Mouse (Mus musculus): ENCODE data around the gene Rapgefl1. TPM values are rescaled to one million over a fixed set of nuclear protein-coding genes. Genes with fewer than 3 reads are reported as not detected.
A peak's percentile ranks its signal among the peaks of the same experiment; 100 is the strongest.

Rapgefl1 gene
- total RNA-seq (2021): 1 to 10 TPM in 1 of 2 experiments, under 1 TPM in 1; 0.93 to 1.6 TPM
- long read RNA-seq, experiment 1: 0 reads
- long read RNA-seq, experiment 2: 0 reads

DNA sequence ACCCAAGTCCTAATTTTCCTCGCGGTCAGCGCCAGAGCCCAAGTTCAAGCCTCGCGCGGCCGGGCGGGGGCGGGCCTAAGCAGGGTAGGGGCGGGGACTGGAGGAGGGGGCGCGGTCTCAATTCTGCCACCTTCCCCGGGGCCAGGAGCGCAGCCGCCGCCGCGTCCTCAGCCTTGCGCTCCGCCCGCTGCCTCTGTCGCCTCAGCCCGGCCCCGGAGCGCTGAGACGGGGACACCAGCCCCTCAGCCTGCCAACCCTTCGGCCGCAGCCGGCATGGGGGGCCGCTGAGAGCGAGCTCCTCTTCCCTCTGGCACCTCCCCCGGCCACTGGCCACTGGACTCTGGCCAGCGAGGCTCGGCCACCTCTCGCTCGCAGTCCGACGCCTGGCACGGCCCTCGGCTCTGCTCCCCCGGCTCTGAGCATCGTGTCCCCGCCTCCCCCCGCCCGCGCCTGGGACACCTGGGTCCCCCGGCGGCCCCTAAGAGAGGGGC is at the start of gene Rapgefl1:
TSS of gene Rapgefl1 (plus strand) at position 135 of the 491 bp plus-strand sequence.
- DNase-seq: peak; percentile 93

DNA sequence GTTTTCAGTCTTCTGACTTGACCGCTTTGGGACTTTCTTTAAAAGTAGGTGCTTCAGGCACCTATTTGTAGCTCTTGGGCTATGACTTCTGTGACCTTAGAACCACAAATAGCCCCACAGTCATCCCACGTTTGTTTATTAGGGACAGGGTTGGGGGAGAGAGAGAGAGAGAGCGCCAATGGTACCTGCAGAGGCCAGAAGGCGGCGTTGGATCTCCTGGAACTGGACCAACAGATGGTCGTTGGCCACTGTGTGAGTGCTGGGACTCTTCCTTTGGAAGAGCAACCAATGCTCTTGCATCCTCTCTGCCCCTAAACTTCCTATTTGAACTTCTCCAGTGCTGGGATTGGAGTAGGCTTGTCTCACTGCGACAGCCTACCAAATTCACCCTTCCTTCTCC is 49.4 kb upstream of the Rapgefl1 start:
- DNase-seq: no peak

DNA sequence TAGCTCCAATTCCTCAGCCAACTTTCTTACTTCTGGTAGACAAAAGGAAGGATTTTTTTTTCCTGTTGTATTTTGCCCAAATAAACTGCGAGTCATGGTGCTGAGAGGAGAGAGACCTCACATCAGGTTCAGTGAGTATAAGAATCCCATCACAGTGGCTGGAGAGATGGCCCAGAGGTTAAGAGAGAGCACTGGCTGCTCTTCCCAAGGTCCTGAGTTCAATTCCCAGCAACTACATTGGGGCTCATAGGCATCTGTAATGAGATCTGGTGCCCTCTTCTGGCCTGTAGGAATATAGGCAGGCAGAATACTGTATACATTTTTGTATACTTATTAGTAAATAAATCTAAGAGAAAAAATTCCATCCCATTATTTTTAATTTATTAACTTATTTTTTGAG is 48.9 kb upstream of the Rapgefl1 start:
- DNase-seq: no peak

DNA sequence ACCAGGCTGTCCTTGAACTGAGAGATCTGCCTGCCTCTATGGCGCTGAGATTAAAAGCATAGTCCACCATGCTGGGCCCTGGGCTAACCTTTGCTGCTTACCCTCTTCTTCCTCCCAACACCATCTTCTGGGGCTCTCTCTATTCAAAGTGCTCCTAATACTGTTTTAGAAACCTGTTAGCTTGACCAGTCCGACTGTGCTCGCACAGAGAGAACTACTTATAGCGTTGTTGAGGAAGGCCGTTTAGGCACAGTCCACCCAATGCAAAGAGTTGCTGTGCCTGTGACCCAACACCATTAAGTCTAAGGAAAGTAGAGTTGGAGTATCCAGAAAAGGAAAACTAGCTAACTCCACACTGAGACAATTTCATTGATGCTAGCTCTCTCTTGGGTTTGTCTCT is 48.4 kb upstream of the Rapgefl1 start:
- no peak for DNase-seq

DNA sequence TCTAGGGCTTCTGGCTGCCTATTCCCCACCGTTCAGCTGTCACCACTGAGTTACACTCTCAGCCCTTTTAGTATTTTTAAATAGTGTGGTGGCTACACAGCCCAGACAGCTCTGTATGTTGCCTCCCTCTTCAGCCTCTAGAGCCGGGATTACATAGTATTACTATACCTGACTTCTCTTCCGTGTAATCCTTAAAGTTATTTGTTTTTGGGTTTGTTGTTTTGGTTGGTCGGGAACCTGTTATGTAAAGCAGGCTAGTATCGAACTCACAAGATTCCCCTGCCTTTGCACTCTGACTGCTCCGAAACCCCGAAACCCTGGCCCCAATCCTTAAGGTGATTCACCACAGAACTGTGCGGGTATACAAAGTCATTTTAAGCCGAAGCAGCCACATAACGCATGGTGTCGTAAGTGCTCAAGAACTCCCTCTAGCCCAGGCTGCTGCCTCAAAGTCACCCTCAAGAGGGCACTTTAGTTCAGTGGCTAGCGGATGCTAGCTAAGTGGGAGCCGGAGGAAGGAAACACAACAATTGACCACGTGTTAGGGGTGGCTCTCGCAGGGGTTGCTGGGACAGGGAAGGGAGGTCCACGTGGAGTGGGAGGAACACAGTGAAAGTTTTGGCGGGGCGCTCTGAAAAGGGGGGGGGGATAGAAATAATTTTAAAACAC is 47.9 kb upstream of the Rapgefl1 start:
- peak; percentile 92 for DNase-seq

DNA sequence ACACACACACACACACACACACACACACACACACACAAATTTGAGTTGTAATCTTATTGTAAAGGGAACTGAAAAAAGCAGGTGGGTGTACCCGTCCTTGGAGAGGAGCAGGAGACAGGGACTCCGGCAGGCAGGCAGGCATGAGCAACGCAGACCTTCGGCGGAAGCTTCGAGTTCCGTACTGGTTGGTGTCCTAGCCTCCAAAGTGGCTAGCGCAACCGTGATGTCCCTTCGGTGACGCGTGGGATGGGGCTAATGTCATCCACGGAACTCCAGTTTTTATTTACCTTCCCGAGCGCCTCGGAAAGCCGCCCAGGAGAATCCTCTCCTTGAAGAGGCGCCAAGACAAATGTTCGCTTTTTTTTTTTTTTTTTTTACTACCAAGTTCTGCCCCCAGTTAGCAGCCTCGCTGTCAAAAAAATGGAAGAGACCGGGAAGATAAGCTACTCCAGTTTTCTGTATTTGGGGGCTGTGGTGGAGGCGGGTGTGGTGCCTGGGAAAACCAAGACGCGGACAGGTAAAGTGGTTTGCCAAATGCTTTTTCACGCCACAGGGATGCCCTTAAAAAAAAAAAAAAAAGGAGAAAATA is 47.3 kb upstream of the Rapgefl1 start:
- no peak for DNase-seq

DNA sequence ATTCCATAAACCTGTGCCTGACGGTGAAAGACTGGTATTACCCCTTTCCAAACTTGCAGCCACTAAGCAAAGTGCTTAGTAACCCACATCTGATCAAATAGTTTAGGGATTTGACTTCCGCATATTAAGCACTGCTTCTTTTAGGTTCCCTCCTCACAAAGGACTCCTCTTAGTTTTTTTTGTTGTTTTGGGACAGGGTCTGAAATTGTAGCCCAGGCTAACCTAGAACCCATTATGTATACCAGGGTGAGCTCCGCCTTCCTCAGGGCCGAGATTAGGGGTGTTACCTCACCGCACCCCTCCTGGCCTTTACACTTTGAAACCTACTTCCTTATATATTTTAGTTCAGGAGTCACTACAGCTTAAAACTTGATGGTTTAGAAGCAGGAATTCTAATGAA is 46.8 kb upstream of the Rapgefl1 start:
- no peak for DNase-seq

DNA sequence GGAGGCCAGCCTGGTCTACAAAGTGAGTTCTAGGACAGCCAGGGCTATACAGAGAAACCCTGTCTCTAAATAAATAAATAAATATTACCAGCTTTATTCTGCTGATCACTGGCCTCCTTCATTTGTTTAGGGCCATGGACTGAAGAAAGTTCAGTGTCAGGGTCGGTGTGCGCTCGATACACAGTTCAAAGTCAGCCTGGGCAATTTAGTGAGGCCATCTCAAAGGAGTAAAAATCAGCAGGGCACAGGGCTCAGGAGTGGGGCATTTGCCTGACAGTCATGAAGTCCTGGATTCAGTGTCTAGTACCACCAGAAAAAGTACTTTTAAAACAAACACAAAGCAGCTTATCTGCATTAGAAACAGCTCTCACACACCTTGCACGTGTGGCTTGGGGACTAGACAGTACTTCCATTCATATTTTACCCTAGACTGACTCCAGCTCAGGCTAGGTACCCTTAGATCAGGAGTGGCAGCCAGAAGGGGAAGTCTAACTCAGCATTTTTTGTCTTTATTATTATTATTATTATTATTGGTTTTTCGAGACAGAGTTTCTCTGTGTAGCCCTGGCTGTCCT is 45.9 kb upstream of the Rapgefl1 start:
- no peak for DNase-seq

DNA sequence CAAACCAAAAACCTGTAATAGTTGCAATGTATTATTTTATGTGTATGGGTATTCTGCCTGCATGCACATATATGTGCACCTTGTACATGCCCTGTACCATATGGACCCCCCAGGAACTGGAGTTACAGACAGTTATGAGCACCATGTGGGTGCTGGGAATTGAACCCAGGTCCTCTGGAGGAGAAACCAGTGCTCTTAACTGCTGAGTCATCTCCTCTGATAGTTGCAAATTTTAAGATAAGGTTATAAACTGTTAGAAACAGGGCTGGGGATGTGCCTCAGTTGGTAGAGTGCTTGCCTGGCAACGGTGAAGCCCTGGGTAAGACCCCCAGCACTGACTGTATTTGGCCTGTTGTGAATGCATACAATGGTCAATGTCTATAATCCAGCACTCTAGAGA is 45.1 kb upstream of the Rapgefl1 start:
- DNase-seq: no peak

DNA sequence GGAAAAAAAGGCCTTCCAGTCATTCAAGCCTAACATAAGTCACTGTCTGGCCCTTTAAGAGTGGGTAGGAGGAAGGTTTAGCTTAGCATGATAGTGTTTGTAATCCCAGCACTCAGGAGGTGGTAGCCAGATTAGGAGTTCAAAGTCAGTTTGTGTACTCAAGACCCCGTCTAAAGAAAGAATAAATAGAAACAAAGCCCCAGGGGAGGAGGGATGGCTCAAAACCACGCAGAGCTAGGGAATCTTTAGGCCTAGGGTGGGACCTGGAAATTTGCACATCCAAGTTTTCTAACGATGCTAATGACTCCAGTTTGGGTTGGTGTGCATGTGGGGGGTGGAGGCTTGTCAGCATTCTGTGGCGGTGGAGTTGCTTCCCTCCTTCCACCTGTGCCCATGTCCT is 44.5 kb upstream of the Rapgefl1 start:
- no peak for DNase-seq

DNA sequence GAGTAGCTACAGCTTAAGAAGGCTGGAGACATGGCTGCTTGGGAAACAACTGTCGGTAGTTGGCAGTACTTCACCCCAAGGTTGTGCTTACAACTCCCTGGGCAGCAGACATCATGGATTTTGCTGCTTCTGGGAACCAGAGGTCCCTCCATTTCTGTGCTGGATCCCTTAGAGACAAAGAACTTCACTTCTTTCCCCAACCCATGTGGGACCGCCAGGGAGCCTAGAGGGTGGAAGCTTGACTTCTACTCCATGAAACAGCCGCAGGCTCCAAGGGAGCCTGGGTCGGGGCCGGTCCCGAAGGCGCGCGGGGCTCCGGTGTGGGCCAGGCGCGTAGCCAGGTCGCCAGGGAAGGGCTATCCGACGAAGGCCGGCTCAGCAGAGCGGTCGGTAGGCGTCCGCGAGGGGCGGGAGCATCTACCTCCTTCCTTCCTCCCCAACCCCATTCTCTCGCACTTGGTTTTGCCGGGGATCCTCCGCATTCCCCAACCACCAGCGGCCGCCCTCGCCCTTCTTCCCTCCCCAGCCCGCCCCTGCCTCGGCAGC is 42.0 kb upstream of the Rapgefl1 start:
- DNase-seq: peak; percentile 83

DNA sequence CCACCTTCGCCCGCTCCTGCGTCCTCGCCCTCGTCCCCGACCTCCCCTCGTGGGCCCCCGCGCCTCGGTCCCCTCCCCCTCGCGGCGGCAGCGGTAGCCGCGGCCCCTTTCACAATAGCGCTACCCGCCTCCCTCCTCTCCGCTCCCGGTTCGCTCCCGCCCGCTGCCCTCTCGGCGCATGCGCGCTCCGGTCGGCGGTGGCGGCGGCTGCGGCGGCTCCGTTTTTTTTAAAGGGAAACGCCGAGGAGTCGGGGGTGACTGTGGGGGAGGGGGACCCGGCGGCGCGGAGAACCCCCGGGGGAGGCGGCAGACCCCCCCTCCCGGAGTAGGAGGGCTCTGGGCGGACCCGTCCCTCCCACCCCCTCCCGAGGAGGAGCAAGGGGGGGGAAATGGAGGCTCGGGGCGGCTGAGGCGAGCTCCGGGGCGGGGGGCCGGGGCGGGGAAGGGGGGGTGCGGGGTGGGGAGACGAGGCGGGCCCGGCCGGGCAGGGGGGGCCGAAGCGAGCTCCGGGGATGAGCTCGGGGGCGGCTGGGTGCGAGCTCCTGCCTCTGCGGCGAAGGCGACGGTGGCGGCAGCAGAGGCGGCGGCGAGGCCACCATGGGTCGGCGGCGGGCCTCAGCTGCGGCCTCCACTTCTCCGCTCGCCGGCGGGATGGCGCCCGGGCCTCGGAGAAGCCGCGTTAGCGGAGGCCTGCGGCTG is 41.4 kb upstream of the Rapgefl1 start, which contains the start of gene Msl1:
TSS of gene Msl1 (plus strand) at position 502 of the 699 bp plus-strand sequence.
- peak; percentile 94 for DNase-seq

DNA sequence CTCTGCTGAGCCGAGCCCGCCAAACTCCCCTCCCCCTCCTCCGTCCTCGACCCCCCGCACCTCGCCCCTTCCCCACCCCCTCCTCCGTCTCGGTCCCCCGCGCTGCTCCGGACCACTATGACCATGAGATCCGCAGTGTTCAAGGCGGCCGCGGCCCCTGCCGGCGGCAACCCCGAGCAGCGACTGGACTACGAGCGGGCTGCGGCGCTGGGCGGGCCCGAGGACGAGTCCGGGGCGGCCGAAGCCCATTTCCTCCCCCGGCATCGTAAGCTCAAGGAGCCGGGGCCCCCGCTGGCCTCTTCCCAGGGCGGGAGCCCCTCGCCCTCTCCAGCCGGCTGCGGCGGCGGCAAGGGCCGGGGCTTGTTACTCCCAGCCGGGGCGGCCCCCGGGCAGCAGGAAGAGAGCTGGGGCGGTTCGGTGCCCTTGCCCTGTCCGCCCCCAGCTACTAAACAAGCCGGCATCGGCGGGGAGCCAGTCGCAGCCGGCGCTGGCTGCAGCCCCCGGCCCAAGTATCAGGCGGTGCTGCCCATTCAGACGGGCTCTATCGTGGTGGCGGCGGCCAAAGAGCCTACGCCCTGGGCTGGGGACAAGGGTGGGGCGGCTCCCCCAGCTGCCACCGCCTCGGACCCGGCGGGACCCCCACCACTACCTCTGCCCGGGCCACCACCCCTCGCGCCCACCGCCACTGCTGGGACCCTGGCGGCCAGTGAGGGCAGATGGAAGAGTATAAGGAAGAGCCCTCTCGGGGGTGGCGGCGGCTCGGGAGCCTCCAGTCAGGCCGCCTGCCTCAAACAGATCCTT is 40.7 kb upstream of the Rapgefl1 start:
- DNase-seq: peak; percentile 72

DNA sequence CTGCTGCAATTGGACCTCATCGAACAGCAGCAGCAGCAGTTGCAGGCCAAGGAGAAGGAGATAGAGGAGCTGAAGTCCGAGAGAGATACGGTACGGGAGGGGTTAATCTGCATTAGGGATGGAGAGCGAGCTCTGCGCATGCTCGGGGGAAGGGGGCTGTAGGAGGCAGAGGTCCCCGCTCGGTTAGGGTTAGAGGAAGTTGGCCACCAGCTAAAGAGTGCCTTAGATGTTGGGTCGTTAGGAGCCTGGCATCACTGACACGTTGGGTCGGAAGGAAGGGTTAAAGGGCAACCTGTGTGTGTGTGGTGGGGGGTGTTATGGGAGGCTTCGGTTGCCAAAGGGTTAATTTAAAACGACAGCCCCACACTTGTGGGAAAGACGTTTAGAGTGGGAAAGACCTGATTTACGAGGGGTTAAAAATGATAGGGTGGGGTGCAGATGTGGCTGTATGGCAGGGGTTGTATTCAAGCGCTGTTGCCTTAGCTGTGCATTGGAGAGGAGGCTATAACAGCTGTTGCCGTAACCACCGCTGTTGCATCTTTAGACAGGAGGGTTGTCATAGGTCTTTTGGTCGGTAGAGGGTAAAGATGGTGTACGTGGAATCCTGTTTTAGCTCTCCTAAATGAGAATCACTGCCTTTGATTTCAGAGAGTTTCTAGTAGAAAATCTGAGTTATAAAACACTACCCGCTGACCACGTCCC is 39.9 kb upstream of the Rapgefl1 start:
- DNase-seq: peak; percentile 79

DNA sequence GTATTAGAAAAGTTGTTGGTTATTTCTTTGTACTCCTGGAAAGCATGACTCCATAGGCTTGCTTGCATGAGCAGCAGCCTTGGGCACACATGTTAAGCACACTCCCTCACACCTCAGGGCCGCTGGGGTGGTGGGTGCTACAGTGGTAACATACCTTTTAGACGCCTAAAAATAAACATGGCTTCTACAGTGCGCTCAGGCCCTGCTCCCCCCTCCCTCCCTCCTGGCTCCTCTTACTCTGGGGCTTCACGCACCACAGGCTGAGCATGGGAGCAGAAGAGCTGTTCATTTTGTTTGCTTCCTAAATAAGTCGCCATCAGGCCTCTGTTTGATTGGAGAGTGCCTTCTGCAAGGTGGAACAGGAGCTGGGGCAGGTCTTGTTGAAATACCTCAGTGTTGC is 39.3 kb upstream of the Rapgefl1 start:
- DNase-seq: peak; percentile 32

DNA sequence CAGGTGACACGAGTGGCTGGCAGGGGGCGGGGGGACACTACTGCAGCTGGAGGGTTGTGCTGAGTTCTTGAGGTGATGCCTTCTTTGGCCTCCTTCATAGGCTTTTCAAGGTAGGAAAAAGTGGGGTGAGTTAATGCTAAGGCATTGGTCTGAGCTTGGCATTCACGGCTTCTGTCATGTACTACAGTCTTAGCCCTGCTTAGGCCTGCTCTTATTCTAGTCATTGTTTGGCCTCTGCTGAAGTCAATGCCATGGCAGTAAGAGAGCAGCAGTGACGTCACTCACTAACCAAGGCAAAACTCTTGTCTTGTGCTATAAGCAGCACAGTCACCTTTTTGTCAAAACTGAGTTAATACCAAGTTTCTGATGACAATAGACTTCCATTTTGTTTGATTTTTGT is 38.7 kb upstream of the Rapgefl1 start:
- peak; percentile 40 for DNase-seq

DNA sequence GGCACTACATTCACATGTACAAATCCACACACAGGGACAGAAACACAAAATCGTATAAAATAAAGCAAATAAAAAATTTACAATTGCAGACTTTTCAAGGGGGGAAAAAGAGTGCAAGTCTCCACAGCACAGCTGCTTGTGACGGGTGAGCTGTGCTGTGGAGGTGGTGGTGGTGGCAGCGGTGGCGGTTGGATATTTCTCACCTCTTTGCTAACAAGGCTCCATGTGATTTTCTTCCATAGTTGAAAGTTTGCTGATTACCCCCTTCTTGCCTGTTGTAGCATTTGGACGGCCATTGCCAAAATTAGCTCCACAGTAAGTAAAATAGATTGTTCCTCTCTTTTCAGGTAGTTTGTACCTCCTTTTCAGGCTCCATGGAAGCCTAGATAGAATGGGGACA is 32.0 kb upstream of the Rapgefl1 start, which contains the start of gene Casc3:
TSS of gene Casc3 (plus strand) at position 301 of the 400 bp plus-strand sequence.
- DNase-seq: no peak

DNA sequence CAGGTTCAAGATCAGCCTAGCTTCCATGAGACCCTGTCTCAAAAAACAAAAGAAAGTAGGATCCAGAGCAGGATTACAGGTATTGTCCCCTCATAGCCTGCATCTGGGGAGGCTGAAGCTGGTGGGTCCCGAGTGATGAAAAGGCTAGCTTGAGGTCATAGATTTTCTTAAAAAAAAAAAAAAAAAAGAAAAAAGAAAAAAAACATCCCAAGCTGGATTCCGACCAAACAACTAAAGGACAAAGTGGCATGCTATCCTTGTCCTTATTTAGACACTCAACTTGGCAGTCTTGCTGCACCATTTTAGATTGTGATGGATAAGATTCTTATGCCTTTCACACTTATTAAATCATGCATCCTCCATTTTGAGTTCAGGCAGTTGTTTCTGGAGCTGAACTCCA is 28.2 kb upstream of the Rapgefl1 start:
- no peak for DNase-seq

DNA sequence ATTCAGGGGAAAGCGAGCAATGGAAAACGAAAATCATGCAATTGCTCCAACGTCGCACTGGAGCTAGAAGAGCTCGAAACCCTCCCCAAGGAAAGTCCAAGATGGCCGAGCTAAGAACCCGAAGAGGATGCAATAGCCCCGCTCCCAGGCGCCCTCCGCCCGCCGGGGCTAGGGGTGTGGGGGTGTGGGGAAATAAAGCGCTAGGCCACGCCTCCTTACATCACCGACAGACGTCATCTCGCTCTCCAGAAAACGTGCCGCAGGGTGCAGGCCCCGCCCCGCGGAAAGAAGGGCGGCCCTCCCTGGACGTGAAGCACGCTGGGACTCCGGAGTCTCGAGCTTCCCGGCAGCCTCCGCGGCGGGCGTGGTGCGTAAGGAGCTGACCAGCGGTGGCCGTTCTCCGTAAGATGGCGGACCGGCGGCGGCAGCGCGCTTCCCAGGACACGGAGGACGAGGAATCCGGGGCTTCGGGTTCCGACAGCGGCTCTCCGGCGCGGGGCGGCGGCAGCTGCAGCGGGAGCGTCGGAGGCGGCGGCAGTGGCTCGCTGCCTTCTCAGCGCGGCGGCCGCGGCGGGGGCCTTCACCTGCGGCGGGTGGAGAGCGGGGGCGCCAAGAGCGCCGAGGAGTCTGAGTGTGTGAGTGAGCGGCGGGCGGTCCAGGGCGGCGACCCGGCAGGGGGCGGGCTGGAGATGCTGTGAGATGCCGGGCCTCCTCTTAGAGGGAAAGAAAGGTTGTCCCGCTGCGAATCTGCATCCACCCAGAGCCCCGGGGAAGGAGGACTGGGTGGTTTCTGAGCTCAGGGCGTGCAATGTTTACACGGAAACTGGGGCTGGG is 26.9 kb upstream of the Rapgefl1 start:
- DNase-seq: peak; percentile 99

DNA sequence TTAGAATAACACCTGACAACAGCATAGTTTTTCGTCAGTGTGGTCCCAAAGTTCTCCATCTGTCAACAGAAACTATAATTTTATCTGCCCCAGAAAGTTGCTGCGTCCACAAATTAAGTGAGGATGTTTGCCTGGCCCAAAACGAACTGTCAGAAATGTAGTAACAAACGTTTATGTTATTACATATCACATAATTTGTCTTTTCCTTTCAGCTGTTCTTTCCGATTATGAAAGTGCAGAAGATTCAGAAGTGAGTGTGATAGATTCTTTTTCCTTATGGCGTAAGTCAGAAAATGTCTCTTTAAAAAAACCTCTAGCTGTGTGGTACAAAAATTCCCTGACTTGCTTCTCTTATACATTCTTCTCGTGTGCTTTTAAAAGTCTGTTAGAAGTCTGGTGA is 25.9 kb upstream of the Rapgefl1 start:
- no peak for DNase-seq

All from adrenal gland, postnatal 10 days (tissue).